Mouse (Mus musculus): ENCODE measurements around the gene Mup14.
"Not testable (repeated sequence)": the region's sequence is repeated elsewhere in the genome, so short reads cannot be mapped to it uniquely, and the experiment has no call there.

The Mup14 gene

GRCm38 (mm10) chr4:61303900-61304299, at the start of gene Mup14:
TSS of gene Mup14 (minus strand) at chr4:61304000.
- not testable (repeated sequence) for DNase-seq (ENCODE audit: extremely low spot score, low spot score)

DNA sequence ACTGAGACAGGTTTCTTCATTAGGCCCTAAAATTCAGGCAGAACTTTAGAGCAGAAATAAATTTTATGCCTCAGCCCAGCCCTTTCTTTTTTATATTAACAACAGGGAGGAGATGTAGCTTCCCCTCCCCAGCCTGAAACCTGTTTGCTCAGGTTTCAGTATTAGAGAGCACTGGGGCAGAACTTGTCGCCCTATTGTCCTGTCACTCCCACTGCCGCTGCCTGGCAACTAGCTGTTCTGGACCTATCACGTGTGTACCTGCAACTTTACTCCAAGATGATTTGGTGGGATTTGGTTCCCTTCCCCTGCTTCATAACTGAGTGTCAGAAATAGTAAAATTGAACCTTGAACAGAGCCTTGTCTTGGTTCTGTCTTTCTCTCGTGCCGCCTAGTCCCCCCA, 34.3 kb upstream of the Mup14 start:
- not testable (repeated sequence) for DNase-seq (ENCODE audit: extremely low spot score, low spot score)

All from neural tube, embryonic 10.5 days (tissue).